Mouse (Mus musculus) layer of hippocampus, adult 2 months (tissue): ENCODE measurements at regions not wholly inside any gene's neighbourhood (a gene's known extent, or its start where the extent isn't known, plus 50 kb on each side); places are given as distances from the start of the nearest gene placed in this dataset.
A peak's percentile ranks its signal among the peaks of the same experiment; 100 is the strongest.

ENCODE experiments used
- DNase-seq, 2 experiments: peaks; one replicate each; pipeline ENCODE4 v3.0.0; 2022; ENCODE audit warnings: low spot score in 2 of 2
- H3K27ac ChIP-seq: fragments of 200-600 bp; 2 replicates; pipeline ENCODE4 v1.8.1; 2022
- H3K4me3 ChIP-seq: fragments of 200-600 bp; 2 replicates; pipeline ENCODE4 v1.8.1; 2022; ENCODE audit warnings: mild to moderate bottlenecking
- CTCF ChIP-seq: fragments of 200-600 bp; conservative IDR thresholded peaks from 2 replicates; pipeline ENCODE4 v1.8.1; 2022; ENCODE audit warnings: antibody characterized with exemption, mild to moderate bottlenecking, moderate library complexity

DNA sequence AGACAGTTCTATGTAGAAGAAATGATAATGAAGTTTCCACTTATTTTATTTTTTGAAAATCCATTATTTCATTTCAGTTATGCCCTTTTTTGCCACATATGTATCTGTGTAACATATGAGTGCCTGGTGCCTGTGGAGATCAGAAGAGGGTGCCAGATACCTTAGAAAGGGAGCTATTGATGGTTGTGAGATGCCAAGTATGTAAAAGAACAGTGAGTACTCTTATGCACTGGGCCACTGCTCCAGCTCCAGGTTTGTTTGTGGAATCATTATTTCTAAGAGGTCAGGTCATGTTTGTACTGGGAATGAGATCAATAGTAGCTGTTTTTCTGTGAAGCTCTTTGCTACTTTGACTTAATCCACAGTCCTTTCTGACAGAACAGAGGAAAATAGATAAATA is 68.1 kb downstream of the Cenpw start:
- Histone ChIP-seq H3K4me3 (no peak overlapping the region), H3K27ac (no peak overlapping the region)
- no peak for TF ChIP-seq CTCF
- DNase-seq: no peak

DNA sequence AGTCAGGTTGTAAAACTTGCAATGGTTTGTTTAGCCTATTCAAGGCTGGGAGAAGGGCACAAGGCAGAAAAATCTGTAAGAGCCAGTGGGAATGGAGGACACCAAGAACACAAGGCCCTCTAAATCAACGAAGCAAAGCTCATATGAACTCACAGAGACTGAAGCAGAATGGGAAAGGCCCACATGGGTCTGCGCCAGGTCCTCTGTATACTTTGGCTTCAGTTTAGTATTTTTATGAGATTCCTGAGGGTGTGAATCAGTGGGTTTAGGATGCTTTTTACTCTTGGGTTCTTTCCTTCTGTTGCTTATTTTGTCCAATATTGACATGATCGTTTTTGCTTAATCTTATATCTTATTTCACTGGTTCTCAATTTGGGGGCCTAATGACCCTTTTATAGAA is 90.0 kb downstream of the Cenpw start:
- no peak for TF ChIP-seq CTCF
- DNase-seq: no peak
- no peak overlapping the region for H3K4me3 ChIP-seq

DNA sequence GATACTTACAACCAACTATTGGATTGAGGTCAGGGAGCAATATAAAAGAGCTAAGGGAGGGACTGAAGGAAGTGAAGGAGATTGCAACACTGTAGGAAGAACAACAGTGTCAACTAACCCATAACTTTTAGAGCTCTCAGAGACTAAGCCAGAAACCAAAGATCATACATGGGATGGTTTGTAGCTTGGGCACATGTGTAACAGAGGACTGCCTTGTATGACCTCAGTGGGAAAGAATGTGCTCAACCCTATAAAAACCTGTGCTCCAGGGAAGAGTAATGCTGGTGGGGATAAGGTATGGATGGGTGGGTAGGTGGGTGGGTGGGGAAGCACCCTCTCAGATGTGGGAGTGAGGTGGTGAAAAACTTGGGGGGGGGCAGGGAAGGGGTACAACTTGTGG is 97.9 kb downstream of the Cenpw start:
- TF ChIP-seq CTCF: no peak
- no peak for DNase-seq
- no peak overlapping the region for H3K4me3 ChIP-seq

More for the DNA sequence above, 90.0 kb downstream of the Cenpw start:
- no peak overlapping the region for H3K27ac ChIP-seq

DNA sequence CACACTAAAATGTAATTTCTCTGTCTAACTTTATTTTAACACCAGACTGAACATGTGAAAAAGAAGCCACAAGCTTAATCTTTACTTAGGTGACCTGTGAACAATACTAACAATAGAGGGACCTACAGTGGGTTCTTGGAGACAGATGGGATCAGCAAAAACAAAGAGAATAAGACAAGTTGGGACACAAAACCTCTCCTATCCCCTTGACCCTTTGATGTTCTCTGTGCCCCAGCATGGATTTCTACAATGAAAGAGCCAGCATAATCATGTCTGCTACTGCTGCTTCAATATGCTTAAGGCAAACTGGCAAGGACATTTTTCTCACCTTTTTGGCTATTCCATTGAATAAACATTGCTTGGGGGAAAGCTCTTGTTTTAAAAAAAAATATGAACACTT is 105.8 kb downstream of the Cenpw start:
- TF ChIP-seq CTCF: no peak
- Histone ChIP-seq H3K4me3 (no peak overlapping the region), H3K27ac (no peak overlapping the region)
- DNase-seq: no peak

More for the DNA sequence above, 97.9 kb downstream of the Cenpw start:
- no peak overlapping the region for H3K27ac ChIP-seq

DNA sequence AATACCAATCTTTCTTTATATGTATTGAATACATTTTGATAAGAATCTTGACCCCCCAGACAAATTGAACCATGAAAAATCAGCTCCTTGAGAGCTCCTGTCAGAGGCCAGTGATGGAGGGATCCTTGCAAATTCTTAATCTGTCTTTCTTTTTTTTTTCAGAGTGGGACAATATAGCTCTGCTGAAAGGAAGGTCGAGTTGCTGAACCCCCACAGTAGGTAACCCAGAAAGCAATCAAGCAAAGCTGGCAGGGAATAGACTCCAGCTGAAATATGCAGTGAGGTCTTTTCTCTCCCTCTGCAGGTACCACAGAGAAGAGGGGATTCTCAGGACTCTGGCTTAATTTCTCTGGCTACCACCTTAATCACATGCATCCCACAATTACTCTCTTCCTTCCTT is 108.8 kb downstream of the Cenpw start:
- Histone ChIP-seq H3K27ac (no peak overlapping the region), H3K4me3 (no peak overlapping the region)
- DNase-seq: no peak
- no peak for TF ChIP-seq CTCF

DNA sequence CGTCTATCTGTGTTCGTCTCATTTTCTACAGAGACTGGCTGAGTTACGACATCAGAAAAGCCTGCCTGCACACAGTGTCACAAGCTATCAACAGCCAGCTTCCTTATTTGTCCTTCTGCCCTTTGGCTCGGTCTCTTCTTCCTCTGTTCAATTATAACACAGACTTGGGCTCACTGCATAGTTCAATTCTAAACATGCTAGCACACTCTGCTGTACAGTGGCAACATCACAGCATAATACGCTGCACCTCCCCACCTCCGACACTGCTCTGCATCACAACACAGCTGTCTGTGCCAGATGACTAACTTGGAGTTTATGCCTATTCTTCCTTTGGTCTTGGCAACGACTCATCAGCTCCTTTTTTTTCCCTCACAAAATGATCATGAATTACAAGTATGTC is 111.0 kb downstream of the Cenpw start:
- Histone ChIP-seq H3K27ac (peak overlapping the region; percentile 51; the same call in 1 of the 2 replicates), H3K4me3 (no peak overlapping the region)
- peak; percentile 42 to 54 for DNase-seq
- peak; percentile 69 for TF ChIP-seq CTCF

DNA sequence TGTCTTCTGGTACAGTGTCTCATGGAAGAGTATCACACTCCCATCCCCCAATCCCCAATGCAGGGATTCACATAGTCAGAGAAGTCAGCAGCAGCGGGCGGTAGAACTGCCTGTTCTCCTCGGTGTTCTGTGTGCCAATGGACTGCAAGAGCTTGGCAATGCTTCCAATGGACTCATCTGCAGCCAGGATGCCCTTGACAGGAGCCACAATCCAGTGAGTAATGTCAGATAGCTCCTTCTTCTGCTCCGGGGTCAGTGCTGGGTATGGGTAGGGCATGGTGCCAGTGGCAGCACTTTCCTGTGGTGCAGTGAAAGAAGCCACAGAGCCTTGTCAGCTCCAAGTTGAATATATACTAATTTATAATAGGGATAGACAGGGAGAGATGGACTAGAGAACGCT is 115.3 kb downstream of the Cenpw start:
- no peak overlapping the region for H3K27ac ChIP-seq
- no peak overlapping the region for H3K4me3 ChIP-seq
- DNase-seq: no peak
- TF ChIP-seq CTCF: no peak

DNA sequence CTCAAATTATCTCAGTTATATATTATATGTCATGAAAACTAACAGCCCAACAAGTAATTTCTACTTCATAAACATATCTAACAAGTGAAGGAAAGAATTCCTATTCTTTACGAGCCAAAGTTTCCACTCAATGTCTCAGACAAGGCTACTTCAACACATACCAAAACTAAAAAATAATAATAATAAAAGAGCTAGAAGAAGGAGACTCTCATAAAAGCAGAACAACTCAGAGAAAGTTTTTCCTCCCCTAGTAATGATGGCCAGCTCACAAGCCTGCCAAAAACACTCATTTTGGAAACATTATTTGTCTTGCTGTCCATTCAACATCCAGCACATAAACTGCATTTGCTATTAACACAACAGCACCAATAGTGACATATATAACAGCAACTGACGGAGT is 133.7 kb downstream of the Cenpw start:
- no peak overlapping the region for H3K27ac ChIP-seq
- no peak for DNase-seq
- TF ChIP-seq CTCF: no peak
- H3K4me3 ChIP-seq: no peak overlapping the region

DNA sequence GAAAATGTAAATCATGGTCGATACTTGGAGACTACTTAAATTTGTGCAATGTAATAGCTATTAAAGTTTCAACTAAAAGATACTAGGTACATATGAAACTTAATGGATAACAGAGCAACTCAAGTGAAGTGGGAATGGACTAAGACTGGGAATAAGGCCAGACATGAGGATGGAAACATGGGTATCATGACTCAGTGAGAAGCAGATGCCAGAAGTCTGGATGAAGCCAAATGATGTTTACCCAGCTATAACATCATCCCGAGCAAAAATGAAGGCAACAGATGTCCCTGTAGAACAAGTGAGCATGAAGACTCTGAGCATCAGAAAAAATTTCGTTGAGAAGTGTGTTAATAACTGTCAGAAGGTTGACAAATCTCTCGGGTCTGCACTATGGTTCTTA is 169.7 kb downstream of the Cenpw start:
- peak; percentile 45 to 74 for DNase-seq
- H3K27ac ChIP-seq: peak overlapping the region; percentile 67
- no peak for TF ChIP-seq CTCF
- no peak overlapping the region for H3K4me3 ChIP-seq

DNA sequence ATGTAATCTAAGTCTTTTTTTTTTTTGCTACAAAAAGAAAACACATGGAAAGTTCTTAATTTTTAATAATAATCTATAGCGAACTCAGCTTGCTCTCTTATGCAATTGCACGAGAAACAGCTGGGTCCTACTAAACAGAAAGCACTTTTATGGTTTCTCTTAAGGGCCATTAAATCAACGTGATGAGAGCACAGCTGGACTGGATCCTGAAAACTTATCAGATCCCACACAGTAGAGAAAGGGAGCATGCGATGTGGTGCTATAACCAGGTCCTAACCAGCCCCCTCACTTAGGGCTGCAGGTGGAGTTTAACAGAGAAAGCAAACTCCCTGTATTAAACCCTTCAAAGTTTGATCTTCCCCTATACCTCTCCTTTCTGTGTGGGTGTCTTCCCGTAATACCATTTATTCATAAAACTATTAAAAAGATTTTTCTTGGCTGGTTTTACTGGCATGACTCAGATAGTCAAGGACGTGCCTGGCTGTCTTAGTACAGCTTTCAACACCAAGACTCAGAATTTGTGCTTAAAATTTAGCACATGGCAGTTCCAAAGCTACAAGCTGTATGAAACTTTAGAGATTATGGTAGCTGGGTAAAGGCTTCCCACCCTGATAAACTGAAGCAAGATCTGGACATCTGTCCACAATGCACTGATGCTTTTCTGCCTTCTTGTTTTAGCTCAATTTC is 197.3 kb downstream of the Cenpw start:
- Histone ChIP-seq H3K4me3 (no peak overlapping the region), H3K27ac (no peak overlapping the region)
- TF ChIP-seq CTCF: no peak
- no peak for DNase-seq

DNA sequence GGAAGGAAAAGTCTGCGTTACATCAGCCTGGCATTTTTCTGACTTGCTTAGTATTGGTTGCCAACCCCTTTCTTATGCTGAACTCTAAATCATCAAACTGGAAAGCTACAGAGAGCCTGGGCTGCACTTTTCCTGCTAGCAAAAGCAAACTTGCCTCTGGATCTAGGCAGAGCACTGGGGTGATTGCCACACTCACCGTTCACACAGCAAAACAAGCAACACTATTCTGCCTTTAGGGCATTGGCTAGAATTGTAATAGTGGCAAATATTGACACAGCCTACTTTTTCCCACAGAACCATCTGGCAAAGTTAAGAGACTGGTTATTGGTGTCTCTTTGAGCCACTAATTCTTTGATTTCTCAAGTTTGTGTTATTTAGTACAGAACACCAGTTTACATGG is 199.5 kb downstream of the Cenpw start:
- no peak overlapping the region for H3K27ac ChIP-seq
- TF ChIP-seq CTCF: no peak
- DNase-seq: no peak
- H3K4me3 ChIP-seq: no peak overlapping the region

DNA sequence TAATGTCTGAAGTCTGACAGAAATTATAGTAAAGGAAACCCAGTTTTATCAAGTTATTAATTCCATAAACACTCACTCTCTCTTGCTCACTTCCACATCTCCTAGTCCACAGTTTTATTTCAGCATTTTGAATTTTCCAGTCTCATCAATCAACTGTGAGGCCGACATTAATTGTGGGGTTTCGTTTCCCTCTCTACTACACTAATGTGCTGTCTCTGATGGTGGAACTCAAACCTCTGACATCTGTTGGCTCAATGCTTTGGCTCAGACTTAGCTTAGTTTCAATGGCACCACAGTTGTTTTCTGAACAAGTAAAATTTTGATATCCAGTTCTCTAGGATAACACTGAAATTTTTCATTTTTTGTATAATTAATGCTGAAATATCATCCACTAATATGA is 218.8 kb downstream of the Cenpw start:
- H3K27ac ChIP-seq: no peak overlapping the region
- no peak overlapping the region for H3K4me3 ChIP-seq
- TF ChIP-seq CTCF: no peak
- DNase-seq: no peak
